Mouse (Mus musculus): Measurements from ENCODE around the gene Mpp5. TPM values are rescaled to one million over a fixed set of nuclear protein-coding genes. Genes with fewer than 3 reads are reported as not detected.

Mpp5 gene
- total RNA-seq, 2 experiments from 2014 or later: 14.3 to 18.9 TPM

DNA sequence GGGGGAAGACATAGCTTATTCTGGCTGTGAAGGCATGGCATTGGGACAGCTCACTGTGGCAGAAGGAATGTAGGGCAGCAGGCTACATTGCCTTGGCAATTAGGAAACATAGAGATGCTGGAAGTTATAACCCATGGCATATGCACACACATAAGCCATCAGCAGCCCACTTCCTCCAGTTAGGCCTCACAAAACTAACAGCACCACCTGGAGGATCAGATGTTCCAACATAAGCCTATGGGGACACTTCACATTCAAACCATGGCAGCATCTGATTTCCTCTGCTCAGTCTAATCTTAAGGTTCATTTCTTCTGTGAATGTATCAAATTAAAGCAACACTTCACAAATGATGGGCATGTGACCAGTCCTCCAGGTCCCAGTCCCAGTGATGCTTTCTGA, 65.7 kb downstream of the Mpp5 start:
- DNase-seq (ENCODE audit: low spot score in 2 of 2): no peak
- intact Hi-C loops (cut with DNase I): no loop called here

DNA sequence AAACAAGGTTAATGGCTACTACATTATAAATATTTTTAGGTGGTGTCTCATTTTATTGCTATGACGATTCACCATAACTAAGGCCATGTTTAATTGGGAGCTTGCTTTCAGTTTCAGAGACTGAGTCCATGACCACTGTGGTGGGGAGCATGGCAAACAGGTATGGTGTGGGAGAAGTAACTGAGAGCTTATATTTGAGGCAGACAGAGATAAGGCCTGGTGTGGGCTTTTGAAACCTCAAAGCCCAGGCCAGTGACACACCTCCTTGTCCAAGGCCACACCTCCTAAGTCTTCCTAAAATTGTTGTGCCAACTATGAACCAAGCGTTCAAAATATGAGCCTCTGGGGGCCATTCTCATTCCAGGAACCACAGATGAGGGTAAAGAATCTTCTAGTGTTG, 85.8 kb downstream of the Mpp5 start:
- intact Hi-C loops (cut with DNase I): no loop called here
- DNase-seq (ENCODE audit: low spot score in 2 of 2): no peak

DNA sequence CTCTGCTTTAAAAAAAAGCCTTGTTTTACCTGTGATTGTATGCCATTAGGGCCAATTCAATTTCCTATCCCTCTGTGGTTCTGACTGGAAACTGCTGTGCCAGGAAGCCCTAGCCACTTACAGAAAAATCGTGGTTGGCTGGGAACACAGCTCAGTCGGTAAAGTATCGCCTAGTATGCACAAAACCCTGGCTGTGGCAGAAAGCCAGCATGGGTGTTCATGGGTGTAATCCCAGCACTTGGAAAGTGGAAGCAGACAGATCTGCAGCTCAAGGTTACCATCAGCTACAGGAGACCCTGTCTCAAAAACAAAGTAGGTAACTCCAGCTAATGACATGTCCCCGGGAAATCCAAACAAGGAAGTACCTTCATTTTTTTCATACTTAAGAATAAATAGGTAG, 91.2 kb downstream of the Mpp5 start:
- peak in 1 of 2 experiments; percentile 15 for DNase-seq (ENCODE audit: low spot score in 2 of 2)
- intact Hi-C loops (cut with DNase I): no loop called here

DNA sequence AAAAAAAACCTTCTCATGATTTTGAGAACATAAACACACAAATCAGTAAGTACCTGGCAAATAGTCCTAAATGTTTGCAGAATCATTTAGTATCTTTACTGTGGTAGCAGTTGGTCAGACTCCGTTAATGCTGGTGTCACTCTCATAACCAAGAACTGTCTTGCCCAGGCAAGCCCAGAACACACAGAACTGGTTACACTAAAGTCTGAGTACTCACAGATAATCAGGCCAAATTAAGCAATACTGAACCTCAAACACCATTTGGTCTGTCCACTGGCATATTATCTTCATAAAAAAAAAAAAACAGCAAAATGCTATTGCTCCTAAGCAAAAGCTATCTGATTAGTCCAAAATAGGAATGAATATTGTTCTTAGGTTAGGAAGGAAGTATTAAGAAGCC, 93.7 kb downstream of the Mpp5 start:
- DNase-seq (ENCODE audit: low spot score in 2 of 2): no peak
- intact Hi-C loops (cut with DNase I): no loop called here

DNA sequence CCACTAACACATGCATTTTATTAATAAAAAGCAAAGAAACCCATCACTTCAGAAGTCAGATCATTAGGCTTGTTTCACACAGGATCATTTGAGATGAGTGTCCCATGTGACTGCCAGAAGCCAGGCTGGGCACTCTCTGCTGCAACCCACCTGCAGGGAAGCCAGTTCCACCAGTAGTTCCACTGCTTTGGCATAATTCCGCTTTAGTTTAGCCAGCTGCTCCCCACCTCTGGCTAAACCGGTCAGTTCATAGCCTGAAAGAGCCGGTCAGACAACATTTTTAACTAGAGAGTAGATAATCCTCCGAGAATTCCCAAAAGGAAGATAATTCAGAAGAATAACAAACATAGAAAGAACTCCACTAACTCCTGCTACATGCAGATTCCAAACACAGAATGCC, 99.5 kb downstream of the Mpp5 start:
- no peak for DNase-seq (ENCODE audit: low spot score in 2 of 2)
- intact Hi-C loops (cut with DNase I): no loop called here

DNA sequence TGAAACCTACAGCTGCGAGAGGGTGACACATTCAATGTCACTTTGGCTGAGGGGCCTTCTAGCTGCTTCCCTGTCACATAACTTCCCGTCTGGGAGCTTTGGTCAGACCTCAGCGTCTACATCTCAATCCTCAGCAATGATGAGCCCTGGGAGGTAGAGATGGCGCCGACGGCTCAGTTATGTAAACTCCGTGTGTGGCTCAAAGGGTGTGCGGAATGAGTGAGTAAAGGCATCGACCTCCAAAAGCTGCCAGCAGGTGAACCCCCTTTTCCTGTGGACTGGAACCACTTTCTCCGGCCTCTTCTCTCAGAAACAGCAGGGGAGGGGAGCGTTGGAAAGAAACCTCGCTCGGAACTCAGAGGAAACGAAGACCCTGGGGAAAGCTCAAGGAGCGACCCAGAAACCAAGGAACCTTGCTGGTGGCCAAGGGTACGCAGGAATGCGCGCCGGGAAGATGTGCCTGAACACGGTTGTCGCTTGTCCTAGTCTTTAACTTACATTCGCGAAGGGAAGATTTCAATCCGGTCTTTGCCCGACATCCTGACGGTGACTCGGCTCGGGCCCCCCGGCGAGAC, 112.3 kb downstream of the Mpp5 start:
- no peak for DNase-seq (ENCODE audit: low spot score in 2 of 2)
- intact Hi-C loops (cut with DNase I): no loop called here

DNA sequence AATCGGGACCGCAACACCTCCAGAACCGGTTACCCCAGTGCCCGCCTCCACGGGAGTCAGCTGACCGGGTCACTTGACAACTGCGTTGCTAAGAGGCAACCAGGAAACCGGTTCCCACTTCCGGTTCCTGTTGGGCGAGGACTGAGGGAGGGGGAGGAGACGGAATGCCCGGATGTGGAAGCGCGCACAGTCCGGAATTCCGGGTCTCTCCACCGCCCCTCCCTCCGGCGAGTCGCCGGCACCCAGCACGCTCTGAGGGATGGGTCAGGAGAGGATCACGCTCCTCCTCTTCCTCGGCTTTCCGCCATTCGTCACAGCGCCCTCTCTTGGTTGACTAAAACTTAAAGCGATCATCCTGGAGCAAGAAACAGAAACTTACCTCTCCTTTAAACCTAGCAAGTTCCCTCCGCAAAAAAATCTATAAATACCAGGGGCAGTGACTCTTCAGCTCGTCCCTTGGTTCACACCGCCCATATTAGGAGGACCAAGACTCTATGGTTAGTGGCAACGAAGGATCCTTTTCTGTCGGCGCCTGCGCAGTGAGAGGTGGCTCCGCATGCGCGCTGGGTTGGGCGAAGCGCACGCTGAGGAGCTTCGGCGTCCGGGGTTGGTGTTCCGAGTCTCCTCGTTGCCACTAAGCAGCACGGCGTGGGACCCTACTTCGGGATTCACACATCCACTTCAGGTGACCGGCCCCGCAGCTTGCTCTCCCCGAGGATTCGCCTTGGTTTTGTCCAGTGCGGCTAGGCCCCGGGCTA, 113.0 kb downstream of the Mpp5 start, which contains the start of the genes Atp6v1d and Eif2s1:
Atp6v1d (minus strand) TSS at position 143 of the 758 bp plus-strand sequence.
Eif2s1 (plus strand) TSS at position 324 of the 758 bp plus-strand sequence.
- intact Hi-C loops (cut with DNase I): no loop called here
- DNase-seq (ENCODE audit: low spot score in 2 of 2): peak; percentile 99

DNA sequence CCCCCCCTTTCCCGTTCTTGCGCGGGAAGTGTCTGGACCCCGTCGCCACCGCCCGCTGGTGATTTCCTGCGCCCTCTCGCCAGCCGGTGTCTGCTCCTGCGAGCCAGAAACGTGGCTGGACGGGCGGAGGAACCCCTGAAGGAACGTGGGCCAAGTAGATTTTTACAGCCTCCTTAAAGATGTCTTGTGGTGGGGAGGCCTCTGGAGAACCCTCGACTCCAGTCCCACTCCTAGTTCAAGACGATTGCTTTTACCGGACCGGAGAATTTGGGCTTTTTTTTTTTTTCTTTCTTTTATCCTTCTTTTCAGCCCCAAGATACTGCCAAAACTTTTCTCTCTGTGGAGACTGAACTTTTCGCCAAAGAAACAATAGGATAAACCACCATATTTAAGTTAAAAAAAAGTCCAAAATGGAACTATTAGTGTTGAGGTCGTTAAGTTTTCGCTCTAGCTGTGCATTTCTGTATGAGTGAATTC, 113.6 kb downstream of the Mpp5 start:
- intact Hi-C loops (cut with DNase I): no loop called here
- DNase-seq (ENCODE audit: low spot score in 2 of 2): no peak

DNA sequence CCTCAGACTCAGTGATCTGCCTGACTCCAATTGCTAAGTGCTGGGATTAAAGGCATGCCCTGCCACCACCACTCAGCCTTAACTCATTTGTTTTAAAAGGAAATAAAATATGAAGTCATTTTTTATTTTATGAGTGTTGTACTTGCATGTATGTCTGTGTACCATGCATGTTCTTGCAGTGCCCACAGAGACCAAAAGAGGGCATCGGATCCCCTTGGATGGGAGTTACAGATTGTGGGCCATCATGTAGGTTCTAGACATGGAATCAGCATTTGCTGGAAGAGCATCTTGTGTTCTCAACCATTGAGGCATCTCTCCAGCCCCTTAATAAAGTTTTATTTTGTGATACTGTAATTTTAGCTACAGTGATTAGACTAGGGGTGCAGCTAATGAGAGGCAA, 116.7 kb downstream of the Mpp5 start:
- intact Hi-C loops (cut with DNase I): no loop called here
- DNase-seq (ENCODE audit: low spot score in 2 of 2): peak in 1 of 2 experiments; percentile 30

DNA sequence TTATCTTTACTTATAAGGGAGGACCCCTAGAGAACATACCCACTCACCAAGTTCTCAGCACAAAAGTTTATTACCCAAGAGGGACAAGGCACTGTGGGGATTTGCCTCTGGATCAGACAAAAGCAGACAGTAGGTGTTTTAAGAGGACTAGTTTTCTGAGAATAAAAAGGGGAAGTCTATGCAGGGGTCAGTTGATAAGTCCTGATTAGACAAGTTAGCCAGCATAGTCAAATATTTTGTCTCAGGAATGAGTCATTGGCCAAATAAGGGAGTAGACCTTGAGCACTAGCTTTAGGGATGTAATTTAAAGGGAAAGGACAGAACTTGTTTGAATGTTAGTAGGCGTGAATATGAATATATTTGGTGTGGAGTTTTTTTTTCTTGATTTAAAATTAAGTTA, 119.4 kb downstream of the Mpp5 start:
- no peak for DNase-seq (ENCODE audit: low spot score in 2 of 2)
- intact Hi-C loops (cut with DNase I): no loop called here

DNA sequence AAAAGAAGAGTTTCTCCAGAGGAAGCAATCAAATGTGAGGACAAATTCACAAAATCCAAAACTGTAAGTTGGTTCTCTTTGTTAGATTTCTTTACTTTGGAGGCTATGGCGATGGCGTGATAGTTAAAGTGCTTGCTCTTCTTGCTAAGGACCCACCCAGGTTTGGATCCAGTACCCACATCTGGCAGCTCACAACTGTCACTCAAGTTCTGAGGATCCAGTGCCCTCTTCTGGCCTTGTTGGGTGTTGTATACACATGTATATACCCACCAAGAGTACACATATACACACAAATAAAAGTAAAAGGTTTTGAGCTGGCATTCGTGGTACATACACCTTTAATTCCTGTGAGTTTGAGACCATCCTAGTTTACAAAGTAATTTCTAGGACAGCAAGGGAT, 125.9 kb downstream of the Mpp5 start:
- no peak for DNase-seq (ENCODE audit: low spot score in 2 of 2)
- intact Hi-C loops (cut with DNase I): loop anchor here (10.0 kb wide), 1 partner anchor 390 kb away; no protein-coding TSS in a partner anchor

DNA sequence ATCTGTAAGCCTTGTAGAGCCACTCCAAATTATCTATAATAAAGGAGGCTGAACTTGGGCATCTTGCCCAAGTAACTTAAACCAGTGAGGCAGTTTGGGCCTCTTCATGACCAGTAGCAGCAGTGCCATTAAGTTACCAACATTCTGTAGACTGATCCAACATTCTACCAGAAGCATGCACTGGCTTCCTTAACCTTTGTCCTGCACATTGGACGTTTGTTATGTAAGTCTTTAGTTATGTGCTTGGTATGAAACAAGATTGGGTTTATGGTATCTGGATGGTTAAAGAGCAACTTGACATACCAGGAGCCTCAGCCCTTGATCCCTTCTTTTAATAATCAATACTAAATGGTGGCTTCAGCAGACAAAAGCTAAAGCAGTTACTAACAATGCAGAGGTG, 141.4 kb downstream of the Mpp5 start:
- no peak for DNase-seq (ENCODE audit: low spot score in 2 of 2)
- intact Hi-C loops (cut with DNase I): no loop called here

Other genes with a start within 250 kb of the Mpp5 start
- gene Fam71d, start 57.4 kb upstream of the Mpp5 start, total RNA-seq (2021): under 1 TPM; 0.21 to 0.97 TPM
- 100 to 1,000 TPM; 251 to 257 TPM for gene Atp6v1d, start 112.7 kb downstream of the Mpp5 start, total RNA-seq (2021)
- gene Eif2s1, start 112.9 kb downstream of the Mpp5 start, total RNA-seq (2021): 10 to 100 TPM; 55.4 to 62.5 TPM
- gene Plek2, start 158.1 kb downstream of the Mpp5 start, total RNA-seq (2021): under 1 TPM; 0.27 to 0.37 TPM

Measured in left cerebral cortex, postnatal 14 days (tissue).